Mouse (Mus musculus) cerebral cortex, adult 2 months (tissue): ENCODE data around the gene H2al1o.

ENCODE experiments used
- WGBS: fragments of 180-500 bp; shearing (Covaris S2); methylation state at CpG from one replicate; pipeline ENCODE4 v1.1.7; 2018; 5-methylcytosine and 5-hydroxymethylcytosine counted together

Gene H2al1o

DNA sequence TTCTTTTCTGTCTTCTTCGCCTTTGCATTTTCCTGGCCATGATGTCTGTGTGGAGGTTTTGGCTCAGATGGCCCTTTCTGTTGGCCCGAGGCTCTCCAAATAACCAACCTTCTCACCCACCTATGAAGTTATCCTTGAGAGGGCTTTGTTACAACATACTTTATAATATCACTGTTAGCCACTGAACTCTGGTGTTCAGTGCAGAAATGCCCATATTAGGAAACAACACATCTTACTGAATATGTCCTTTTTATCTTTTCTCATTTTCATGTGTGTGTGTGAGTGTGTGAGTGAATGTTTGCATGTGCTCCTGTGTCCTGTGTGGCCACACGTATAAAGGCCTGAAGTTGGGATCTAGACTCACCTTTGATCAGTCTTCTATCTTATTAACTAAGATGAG, at the start of gene H2al1o:
Gene H2al1o (minus strand): TSS at position 101 of the 400 bp plus-strand sequence.
- WGBS, result 91% methylated on average over 3 of the region's 3 CpGs

DNA sequence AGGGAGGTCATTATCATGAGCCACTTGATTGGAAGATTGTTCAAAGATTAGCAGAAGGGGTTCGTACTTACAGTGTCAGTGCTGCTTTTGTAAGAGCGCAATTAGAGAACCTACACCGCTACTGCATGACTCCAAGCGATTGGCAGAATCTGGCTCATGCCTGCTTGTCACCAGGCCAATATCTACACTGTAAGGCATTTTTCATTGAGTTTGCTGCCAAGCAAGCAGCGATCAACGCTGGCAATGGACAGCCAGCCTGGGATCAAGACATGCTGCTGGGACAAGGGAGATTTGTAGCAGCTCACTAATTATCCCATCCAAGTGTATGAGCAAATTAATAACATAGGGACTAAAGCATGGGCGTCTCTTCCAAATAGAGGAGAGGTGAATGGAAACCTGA, 25.8 kb upstream of the H2al1o start:
- WGBS, result 56% methylated on average over 7 of the region's 7 CpGs

DNA sequence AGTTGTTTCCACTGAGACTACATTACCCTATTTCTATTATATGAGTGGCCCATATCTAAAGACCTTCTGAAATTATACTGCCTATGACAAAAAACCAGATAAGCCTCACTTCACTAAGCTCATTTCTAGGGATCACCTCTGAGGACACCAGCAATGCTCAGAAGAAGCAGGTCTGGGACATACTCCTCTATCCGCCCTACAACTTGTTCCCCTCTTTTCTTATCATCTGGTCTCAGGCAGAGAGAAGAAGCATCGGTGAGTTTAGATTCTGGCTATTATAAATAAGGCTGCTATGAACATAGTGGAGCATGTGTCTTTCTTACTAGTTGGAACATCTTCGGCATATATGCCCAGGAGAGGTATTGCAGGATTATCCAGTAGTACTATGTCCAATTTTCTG, 35.3 kb downstream of the H2al1o start:
- 99% methylated on average over 3 of the region's 3 CpGs for WGBS
